Mouse (Mus musculus) myocyte (in vitro differentiated cells): ENCODE data around the gene Tceanc. TPM values are rescaled to one million over a fixed set of nuclear protein-coding genes. Genes with fewer than 3 reads are reported as not detected.

ENCODE experiments used
- H3K27me3 ChIP-seq: one replicate; pipeline ENCODE4 v1.6.1; 2011; ENCODE audit not compliant: control insufficient read depth, insufficient read depth, insufficient read length
- H3K36me3 ChIP-seq: one replicate; pipeline ENCODE4 v1.6.1; 2011; ENCODE audit not compliant: control insufficient read depth, insufficient read depth
- H3K4me2 ChIP-seq: one replicate; pipeline ENCODE4 v1.6.1; 2011; ENCODE audit warnings: low read depth, control low read depth
- H3K4me3 ChIP-seq: one replicate; pipeline ENCODE4 v1.5.1; 2011; ENCODE audit warnings: mild to moderate bottlenecking, control low read depth, moderate library complexity
- H3K79me2 ChIP-seq: one replicate; pipeline ENCODE4 v1.6.1; 2011; ENCODE audit not compliant: control insufficient read depth, insufficient read depth
- H3ac ChIP-seq: one replicate; pipeline ENCODE4 v1.6.1; 2011; ENCODE audit not compliant: control insufficient read depth, insufficient read length
- CEBPB ChIP-seq: IDR thresholded peaks from 2 replicates; pipeline ENCODE4 v1.6.1; 2011; ENCODE audit warnings: mild to moderate bottlenecking, moderate library complexity; ENCODE audit not compliant: poor library complexity, insufficient read depth, severe bottlenecking
- E2F4 ChIP-seq: IDR thresholded peaks from one replicate; pipeline ENCODE4 v1.6.1; 2011; ENCODE audit warnings: mild to moderate bottlenecking, control low read depth, moderate library complexity; ENCODE audit not compliant: insufficient read depth
- MAX ChIP-seq: IDR thresholded peaks from one replicate; pipeline ENCODE4 v1.6.1; 2011; ENCODE audit warnings: low read depth, mild to moderate bottlenecking, control low read depth
- MYOD1 ChIP-seq, 3 experiments: IDR thresholded peaks; one replicate each; pipeline ENCODE4 v1.6.1; 2011; ENCODE audit warnings: control low read depth in 2 of 3, low read depth in 2 of 3, mild to moderate bottlenecking in 2 of 3, moderate library complexity in 1 of 3; ENCODE audit not compliant: insufficient read length in 2 of 3, control insufficient read depth in 1 of 3
- MYOG ChIP-seq, 3 experiments: IDR thresholded peaks; one replicate each; pipeline ENCODE4 v1.6.1; 2011; ENCODE audit warnings: control low read depth in 2 of 3, low read depth in 2 of 3, mild to moderate bottlenecking in 2 of 3; ENCODE audit not compliant: insufficient read length in 2 of 3, control insufficient read depth in 1 of 3, insufficient read depth in 1 of 3
- POLR2A ChIP-seq: IDR thresholded peaks from one replicate; pipeline ENCODE4 v1.6.1; 2011; ENCODE audit warnings: low read depth, mild to moderate bottlenecking, control low read depth, moderate library complexity; ENCODE audit not compliant: insufficient read length
- POLR2AphosphoS2 ChIP-seq: IDR thresholded peaks from one replicate; pipeline ENCODE4 v1.6.1; 2011; ENCODE audit warnings: low read depth, control low read depth; ENCODE audit not compliant: insufficient read length
- REST ChIP-seq: IDR thresholded peaks from one replicate; pipeline ENCODE4 v1.6.1; 2011; ENCODE audit warnings: mild to moderate bottlenecking, control low read depth, moderate library complexity; ENCODE audit not compliant: insufficient read depth, insufficient read length
- SRF ChIP-seq: IDR thresholded peaks from one replicate; pipeline ENCODE4 v1.6.1; 2011; ENCODE audit warnings: low read depth; ENCODE audit not compliant: control insufficient read depth, insufficient read length
- TCF12 ChIP-seq: IDR thresholded peaks from one replicate; pipeline ENCODE4 v1.6.1; 2011; ENCODE audit warnings: mild to moderate bottlenecking, control low read depth; ENCODE audit not compliant: poor library complexity, insufficient read depth, severe bottlenecking
- TCF3 ChIP-seq: IDR thresholded peaks from one replicate; pipeline ENCODE4 v1.6.1; 2011; ENCODE audit warnings: low read depth, control low read depth; ENCODE audit not compliant: insufficient read length
- USF1 ChIP-seq: IDR thresholded peaks from one replicate; pipeline ENCODE4 v1.6.1; 2011; ENCODE audit warnings: low read depth, mild to moderate bottlenecking, control low read depth, moderate library complexity
- polyA plus RNA-seq: library from polyadenylated mRNA; unstranded; fragments of >200 nt; fragmentation: generic; extraction: Trizol; gene quantifications from one replicate; pipeline ENCODE4 v1.2.1, GENCODE M21; 2012; ENCODE audit warnings: missing spikeins

Gene Tceanc
- polyA plus RNA-seq, 1 experiment, result 0.86 TPM

GRCm38 (mm10) chrX:166512071-166512470 lies 6.3 kb downstream of the Tceanc start:
- no peaks in the 10 kb centered on the region for H3K36me3 ChIP-seq
- no peak overlapping the region for H3K4me2 ChIP-seq
- no peaks in the 10 kb centered on the region for H3K79me2 ChIP-seq
- H3K4me3 ChIP-seq, result no peak overlapping the region
- H3ac ChIP-seq, result no peak overlapping the region
- TF ChIP-seq TCF12, result no peak
- TF ChIP-seq MYOD1 (IDR thresholded peaks at IDR 0.05; ENCODE audit: control insufficient read depth in 1 of 3, insufficient read length in 2 of 3, low read depth in 2 of 3), result no peak
- TF ChIP-seq USF1, result no peak
- no peak for TF ChIP-seq MYOG (IDR thresholded peaks at IDR 0.05; ENCODE audit: control insufficient read depth in 1 of 3, insufficient read depth in 1 of 3, insufficient read length in 2 of 3, low read depth in 2 of 3)
- TF ChIP-seq REST, result no peak
- TF ChIP-seq POLR2A, result no peak
- no peak for TF ChIP-seq MAX
- no peak for TF ChIP-seq CEBPB
- TF ChIP-seq POLR2AphosphoS2, result no peak
- TF ChIP-seq E2F4, result no peak
- no peak for TF ChIP-seq SRF
- TF ChIP-seq TCF3, result no peak
- no peaks in the 10 kb centered on the region for H3K27me3 ChIP-seq

- TF ChIP-seq USF1 (no peak), E2F4 (no peak), REST (no peak)
- Histone ChIP-seq H3K27me3 (no peaks in the 10 kb centered on the region), H3K4me2 (peak overlapping the region; percentile 72), H3K36me3 (no peaks in the 10 kb centered on the region), H3K4me3 (peak overlapping the region; percentile 43), H3K79me2 (no peaks in the 10 kb centered on the region), H3ac (no peak overlapping the region)
These were observed 7.3 kb downstream of the Tceanc start for GRCm38 (mm10) chrX:166511107-166511506.

GRCm38 (mm10) chrX:166509761-166510738 lies 8.3 kb downstream of the Tceanc start:
- Histone ChIP-seq H3K27me3 (no peaks in the 10 kb centered on the region), H3K4me2 (peak overlapping the region; percentile 84), H3K79me2 (no peaks in the 10 kb centered on the region), H3ac (peak overlapping the region; percentile 24), H3K4me3 (peak overlapping the region; percentile 43), H3K36me3 (no peaks in the 10 kb centered on the region)
- TF ChIP-seq REST (no peak), SRF (no peak), POLR2AphosphoS2 (peak; percentile 65), MYOG (IDR thresholded peaks at IDR 0.05; ENCODE audit: control insufficient read depth in 1 of 3, insufficient read depth in 1 of 3, insufficient read length in 2 of 3, low read depth in 2 of 3) (peak in 1 of 3 experiments; percentile 15), USF1 (no peak), TCF3 (no peak), POLR2A (peak; percentile 76), MYOD1 (IDR thresholded peaks at IDR 0.05; ENCODE audit: control insufficient read depth in 1 of 3, insufficient read length in 2 of 3, low read depth in 2 of 3) (no peak)

- Histone ChIP-seq H3K79me2 (no peaks in the 10 kb centered on the region), H3K27me3 (no peaks in the 10 kb centered on the region), H3K4me3 (no peak overlapping the region), H3K4me2 (peak overlapping the region; percentile 51), H3ac (no peak overlapping the region), H3K36me3 (no peaks in the 10 kb centered on the region)
- TF ChIP-seq CEBPB (0 out of 2 replicates have a peak, but pooled peaks have one; percentile 4), MYOD1 (IDR thresholded peaks at IDR 0.05; ENCODE audit: control insufficient read depth in 1 of 3, insufficient read length in 2 of 3, low read depth in 2 of 3) (peak in 2 of 3 experiments; percentile 43 to 84), TCF12 (peak; percentile 65), REST (no peak), TCF3 (no peak), USF1 (no peak), MYOG (IDR thresholded peaks at IDR 0.05; ENCODE audit: control insufficient read depth in 1 of 3, insufficient read depth in 1 of 3, insufficient read length in 2 of 3, low read depth in 2 of 3) (peak in 2 of 3 experiments; percentile 32 to 76)
These were observed 13.9 kb downstream of the Tceanc start for GRCm38 (mm10) chrX:166504421-166504820.
